9 mouse cellular contexts compared by ENCODE assay signal in genomic region chr11:114851269-114851607, GRCm38 (mm10). TPM values are rescaled to one million over a fixed set of nuclear protein-coding genes. Genes with fewer than 3 reads are reported as not detected.
A peak's percentile ranks its signal among the peaks of the same experiment; 100 is the strongest.
DNase-seq lines count a peak whose midpoint lies in the region; ATAC-seq and TF ChIP-seq lines count a peak whose summit lies in the region.
"Had no signal": no experiment of that assay in that cellular context is flagged by ENCODE, and none has a peak within 500 bp of the region (broad histone marks: within the 10 kb centered on the region; RNA-seq: fewer than 3 reads in every experiment).

No protein-coding gene starts in this region.

- peak overlapping the region; percentile 58 for H3K27ac ChIP-seq in heart, embryonic 11.5 days (ENCODE audit: low read depth, low read length)
- peak overlapping the region; percentile 61; the same call in 1 of the 2 replicates for H3K27ac ChIP-seq in hindbrain, embryonic 15.5 days (replicated peaks)
- H3K27ac ChIP-seq in midbrain, embryonic 12.5 days (replicated peaks): no peak overlapping the region

- peak overlapping the region; percentile 76 for H3K4me3 ChIP-seq in heart, embryonic 11.5 days (ENCODE audit: low read depth, low read length)
- peak overlapping the region; percentile 21 for H3K4me3 ChIP-seq in C2C12 (ENCODE audit: insufficient read depth, poor library complexity, severe bottlenecking)
- peak overlapping the region; percentile 54 for H3K4me3 ChIP-seq in hindbrain, embryonic 15.5 days
- H3K4me3 ChIP-seq in midbrain, embryonic 12.5 days: peak overlapping the region; percentile 56

- 0 out of 2 replicates have a peak, but pooled peaks cover 2% of the 10 kb centered on the region for H3K27me3 ChIP-seq in heart, embryonic 11.5 days (ENCODE audit: control insufficient read depth, insufficient read depth, low read length)
- peaks cover 20% of the 10 kb centered on the region for H3K27me3 ChIP-seq in C2C12 (ENCODE audit: control insufficient read depth, insufficient read depth, insufficient read length)
- peaks cover 49% of the 10 kb centered on the region for H3K27me3 ChIP-seq in hindbrain, embryonic 15.5 days
- H3K27me3 ChIP-seq in midbrain, embryonic 12.5 days: peaks cover 69% of the 10 kb centered on the region

- no peaks in the 10 kb centered on the region for H3K9me3 ChIP-seq in heart, embryonic 11.5 days (replicated peaks; ENCODE audit: control insufficient read depth, low read length)
- H3K9me3 ChIP-seq in hindbrain, embryonic 15.5 days: no peaks in the 10 kb centered on the region
- H3K9me3 ChIP-seq in midbrain, embryonic 12.5 days: no peaks in the 10 kb centered on the region

- intact Hi-C loops in heart, postnatal 25 days (cut with DNase I): no loop called here

- no peak for TF ChIP-seq CTCF in C2C12 (IDR thresholded peaks at IDR 0.05; ENCODE audit: control insufficient read depth, insufficient read depth, insufficient read length)

- peak overlapping the region; percentile 58 for H3ac ChIP-seq in C2C12 (ENCODE audit: control insufficient read depth, insufficient read length, low read depth)

- under 1% methylated on average over 27 of the region's 27 CpGs for WGBS in heart, embryonic 11.5 days (ENCODE audit: insufficient replicate concordance)
- under 1% methylated on average over 27 of the region's 27 CpGs for WGBS in hindbrain, embryonic 15.5 days
- under 1% methylated on average over 27 of the region's 27 CpGs for WGBS in midbrain, embryonic 12.5 days

- no peak for ATAC-seq in heart, embryonic 11.5 days (replicated peaks; ENCODE audit: insufficient number of reproducible peaks, low FRiP score, low TSS enrichment)
- peak; percentile 49; the same call in 1 of the 2 replicates for ATAC-seq in hindbrain, embryonic 15.5 days (ENCODE audit: low FRiP score, low read depth)
- ATAC-seq in midbrain, embryonic 12.5 days (ENCODE audit: low FRiP score, low read depth): no peak
- no peak for ATAC-seq in activated CD4-positive, CD25-positive, alpha-beta regulatory T cell, adult 4 months

- H3K79me3 ChIP-seq in C2C12 (ENCODE audit: low read depth): no peaks in the 10 kb centered on the region

- no peak for DNase-seq in heart, postnatal 25 days (ENCODE audit: low spot score)
- DNase-seq in cerebellum, adult 9-11 months: peak; percentile 97
- DNase-seq in right cerebral cortex, adult 18-20 months: no peak

- peak overlapping the region; percentile 83 for H3K9ac ChIP-seq in heart, embryonic 11.5 days (ENCODE audit: low read depth, low read length)
- H3K9ac ChIP-seq in hindbrain, embryonic 15.5 days: peak overlapping the region; percentile 40
- peak overlapping the region; percentile 58; the same call in 1 of the 2 replicates for H3K9ac ChIP-seq in midbrain, embryonic 12.5 days (replicated peaks)

- peak overlapping the region; percentile 99 for H3K4me2 ChIP-seq in heart, embryonic 11.5 days
- H3K4me2 ChIP-seq in hindbrain, embryonic 15.5 days: peak overlapping the region; percentile 89
- H3K4me2 ChIP-seq in midbrain, embryonic 12.5 days (replicated peaks): peak overlapping the region; percentile 95

- no peaks in the 10 kb centered on the region for H3K36me3 ChIP-seq in heart, embryonic 11.5 days (ENCODE audit: control insufficient read depth, insufficient read depth, low read length)
- no peaks in the 10 kb centered on the region for H3K36me3 ChIP-seq in C2C12 (ENCODE audit: control insufficient read depth, insufficient read depth)
- no peaks in the 10 kb centered on the region for H3K36me3 ChIP-seq in hindbrain, embryonic 15.5 days
- H3K36me3 ChIP-seq in midbrain, embryonic 12.5 days: no peaks in the 10 kb centered on the region

- peaks cover 14% of the 10 kb centered on the region for H3K4me1 ChIP-seq in heart, embryonic 11.5 days (ENCODE audit: control insufficient read depth, insufficient read depth, low read length)
- H3K4me1 ChIP-seq in hindbrain, embryonic 15.5 days (replicated peaks): peaks cover 30% of the 10 kb centered on the region
- peaks cover 33% of the 10 kb centered on the region for H3K4me1 ChIP-seq in midbrain, embryonic 12.5 days

- no peaks in the 10 kb centered on the region for H3K79me2 ChIP-seq in C2C12 (ENCODE audit: control insufficient read depth, insufficient read depth)

TF ChIP-seq in C2C12, 6 proteins besides CTCF, POLR2A, EP300 and RAD21:
- TF ChIP-seq CEBPB (IDR thresholded peaks at IDR 0.05; ENCODE audit: low read depth): no peak
- TF ChIP-seq MYOD1 (IDR thresholded peaks at IDR 0.05; ENCODE audit: control insufficient read depth, insufficient read length, low read depth): no peak
- no peak for TF ChIP-seq FOSL1 (IDR thresholded peaks at IDR 0.05; ENCODE audit: insufficient read depth, low read length, poor library complexity, severe bottlenecking)
- TF ChIP-seq MAX (IDR thresholded peaks at IDR 0.05): no peak
- no peak for TF ChIP-seq USF1 (IDR thresholded peaks at IDR 0.05; ENCODE audit: low read depth)
- no peak for TF ChIP-seq MYOG (IDR thresholded peaks at IDR 0.05; ENCODE audit: control insufficient read depth, extremely low read depth, insufficient read length)

RNA-seq across cellular contexts. Expression of gene Gprc5c, which starts 0.3 kb away (rescaled TPM):
- 21.8 and 23.0 TPM in 2 replicates for polyA plus RNA-seq in heart, embryonic 11.5 days (2014; fragmentation: Nextera tagmentation; extraction: Ambion mirVana)
- total RNA-seq in heart, postnatal 25 days (2021): 1 to 10 TPM; 6.4 to 9.7 TPM
- 0.75 TPM for polyA plus RNA-seq in C2C12 (2012; fragmentation: generic; extraction: Trizol)
- 8.5 and 11.6 TPM in 2 replicates for polyA plus RNA-seq in hindbrain, embryonic 15.5 days (2015; fragmentation: Nextera tagmentation; extraction: Ambion mirVana)
- 10.4 and 16.8 TPM in 2 replicates for polyA plus RNA-seq in midbrain, embryonic 12.5 days (2016; fragmentation: Nextera tagmentation; extraction: Ambion mirVana)
- polyA plus RNA-seq in activated CD4-positive, CD25-positive, alpha-beta regulatory T cell, adult 4 months (2017; shearing (Covaris generic)): under 1 TPM in 1 of 2 experiments, not detected in 1; 0.15 TPM

RNA-seq across cellular contexts. Expression of gene Cd300a, which starts 38.6 kb away (rescaled TPM):
- polyA plus RNA-seq in heart, embryonic 11.5 days (2014; fragmentation: Nextera tagmentation; extraction: Ambion mirVana): 0.84 and 1.4 TPM in 2 replicates
- total RNA-seq in heart, postnatal 25 days (2021): under 1 TPM; 0.81 to 0.99 TPM
- 0.02 TPM for polyA plus RNA-seq in C2C12 (2012; fragmentation: generic; extraction: Trizol)
- 1.4 and 1.7 TPM in 2 replicates for polyA plus RNA-seq in hindbrain, embryonic 15.5 days (2015; fragmentation: Nextera tagmentation; extraction: Ambion mirVana)
- polyA plus RNA-seq in midbrain, embryonic 12.5 days (2016; fragmentation: Nextera tagmentation; extraction: Ambion mirVana): 0.71 and 0.97 TPM in 2 replicates
- polyA plus RNA-seq in activated CD4-positive, CD25-positive, alpha-beta regulatory T cell, adult 4 months (2017; shearing (Covaris generic)): under 1 TPM in 1 of 2 experiments, not detected in 1; 0.12 TPM

RNA-seq across cellular contexts. Expression of gene Gpr142, which starts 52.5 kb away (rescaled TPM):
- 0.27 TPM in 1 of 2 replicates, not detected in the other for polyA plus RNA-seq in heart, embryonic 11.5 days (2014; fragmentation: Nextera tagmentation; extraction: Ambion mirVana)
- total RNA-seq in heart, postnatal 25 days (2021): not detected
- not detected for polyA plus RNA-seq in C2C12 (2012; fragmentation: generic; extraction: Trizol)
- not detected in 2 replicates for polyA plus RNA-seq in hindbrain, embryonic 15.5 days (2015; fragmentation: Nextera tagmentation; extraction: Ambion mirVana)
- not detected in 2 replicates for polyA plus RNA-seq in midbrain, embryonic 12.5 days (2016; fragmentation: Nextera tagmentation; extraction: Ambion mirVana)
- polyA plus RNA-seq in activated CD4-positive, CD25-positive, alpha-beta regulatory T cell, adult 4 months (2017; shearing (Covaris generic)): not detected
- total RNA-seq: gastrocnemius, postnatal 36 days had no signal

RNA-seq across cellular contexts. Expression of gene Btbd17, which starts 55.5 kb away (rescaled TPM):
- polyA plus RNA-seq in heart, embryonic 11.5 days (2014; fragmentation: Nextera tagmentation; extraction: Ambion mirVana): 0.09 TPM in 1 of 2 replicates, not detected in the other
- total RNA-seq in heart, postnatal 25 days (2021): not detected
- 0.49 TPM for polyA plus RNA-seq in C2C12 (2012; fragmentation: generic; extraction: Trizol)
- polyA plus RNA-seq in hindbrain, embryonic 15.5 days (2015; fragmentation: Nextera tagmentation; extraction: Ambion mirVana): 26.0 and 26.4 TPM in 2 replicates
- 61.0 and 68.5 TPM in 2 replicates for polyA plus RNA-seq in midbrain, embryonic 12.5 days (2016; fragmentation: Nextera tagmentation; extraction: Ambion mirVana)
- polyA plus RNA-seq in activated CD4-positive, CD25-positive, alpha-beta regulatory T cell, adult 4 months (2017; shearing (Covaris generic)): not detected

Comparison
In these comparisons a context has a peak if more than half of its experiments do, and no peak if none do; other contexts are left out.
1. H3K4me3 ChIP-seq: peak in every context shown above with its lines; median percentile 76 in heart, embryonic 11.5 days; 56 in midbrain, embryonic 12.5 days; 54 in hindbrain, embryonic 15.5 days; 21 in C2C12.